Mouse (Mus musculus): ENCODE measurements at regions not wholly inside any gene's neighbourhood (a gene's known extent, or its start where the extent isn't known, plus 50 kb on each side); places are given as distances from the start of the nearest gene placed in this dataset.

- Histone ChIP-seq H3K4me2 (replicated peaks; ENCODE audit: low read depth, low read length) (no peak overlapping the region), H3K36me3 (ENCODE audit: insufficient read depth, low read length) (no peaks in the 10 kb centered on the region), H3K4me1 (ENCODE audit: insufficient read depth, low read length) (no peaks in the 10 kb centered on the region), H3K4me3 (ENCODE audit: low read length) (no peak overlapping the region), H3K27me3 (ENCODE audit: insufficient read depth, low read length) (no peaks in the 10 kb centered on the region), H3K9me3 (ENCODE audit: low read length) (no peaks in the 10 kb centered on the region), H3K9ac (replicated peaks; ENCODE audit: low read length) (no peak overlapping the region), H3K27ac (ENCODE audit: low read length) (no peak overlapping the region)
- no peak for ATAC-seq (ENCODE audit: low FRiP score, low TSS enrichment)
Observed at GRCm38 (mm10) chr12:5777556-5777955, 402.1 kb upstream of the Klhl29 start.

GRCm38 (mm10) chr12:5771399-5771978 lies 396.0 kb upstream of the Klhl29 start:
- no peak for ATAC-seq (ENCODE audit: low FRiP score, low TSS enrichment)
- no peak overlapping the region for H3K4me3 ChIP-seq (ENCODE audit: low read length)
- no peak overlapping the region for H3K9ac ChIP-seq (replicated peaks; ENCODE audit: low read length)
- H3K36me3 ChIP-seq (ENCODE audit: insufficient read depth, low read length), result no peaks in the 10 kb centered on the region
- H3K9me3 ChIP-seq (ENCODE audit: low read length), result no peaks in the 10 kb centered on the region
- H3K27ac ChIP-seq (ENCODE audit: low read length), result no peak overlapping the region
- H3K27me3 ChIP-seq (ENCODE audit: insufficient read depth, low read length), result no peaks in the 10 kb centered on the region
- H3K4me1 ChIP-seq (ENCODE audit: insufficient read depth, low read length), result no peaks in the 10 kb centered on the region
- 73% methylated on average over 5 of the region's 5 CpGs for WGBS
- no peak overlapping the region for H3K4me2 ChIP-seq (replicated peaks; ENCODE audit: low read depth, low read length)

- Histone ChIP-seq H3K27ac (ENCODE audit: low read length) (no peak overlapping the region), H3K4me3 (ENCODE audit: low read length) (no peak overlapping the region), H3K9me3 (ENCODE audit: low read length) (no peaks in the 10 kb centered on the region), H3K27me3 (ENCODE audit: insufficient read depth, low read length) (no peaks in the 10 kb centered on the region), H3K4me1 (ENCODE audit: insufficient read depth, low read length) (no peaks in the 10 kb centered on the region), H3K36me3 (ENCODE audit: insufficient read depth, low read length) (no peaks in the 10 kb centered on the region), H3K4me2 (replicated peaks; ENCODE audit: low read depth, low read length) (no peak overlapping the region), H3K9ac (replicated peaks; ENCODE audit: low read length) (no peak overlapping the region)
- 77% methylated on average over 2 of the region's 2 CpGs for WGBS
- no peak for ATAC-seq (ENCODE audit: low FRiP score, low TSS enrichment)
Observed at GRCm38 (mm10) chr12:5770531-5770930, 395.0 kb upstream of the Klhl29 start.

GRCm38 (mm10) chr12:5764445-5765170 lies 389.1 kb upstream of the Klhl29 start:
- Histone ChIP-seq H3K27me3 (ENCODE audit: insufficient read depth, low read length) (no peaks in the 10 kb centered on the region), H3K4me1 (ENCODE audit: insufficient read depth, low read length) (no peaks in the 10 kb centered on the region), H3K9me3 (ENCODE audit: low read length) (no peaks in the 10 kb centered on the region), H3K4me3 (ENCODE audit: low read length) (no peak overlapping the region), H3K27ac (ENCODE audit: low read length) (no peak overlapping the region), H3K36me3 (ENCODE audit: insufficient read depth, low read length) (no peaks in the 10 kb centered on the region), H3K4me2 (replicated peaks; ENCODE audit: low read depth, low read length) (no peak overlapping the region), H3K9ac (replicated peaks; ENCODE audit: low read length) (no peak overlapping the region)
- no peak for ATAC-seq (ENCODE audit: low FRiP score, low TSS enrichment)
- 47% methylated on average over 6 of the region's 6 CpGs for WGBS

- ATAC-seq (ENCODE audit: low FRiP score, low TSS enrichment), result no peak
- Histone ChIP-seq H3K4me1 (ENCODE audit: insufficient read depth, low read length) (no peaks in the 10 kb centered on the region), H3K4me3 (ENCODE audit: low read length) (no peak overlapping the region), H3K27me3 (ENCODE audit: insufficient read depth, low read length) (no peaks in the 10 kb centered on the region), H3K36me3 (ENCODE audit: insufficient read depth, low read length) (no peaks in the 10 kb centered on the region), H3K9ac (replicated peaks; ENCODE audit: low read length) (no peak overlapping the region), H3K4me2 (replicated peaks; ENCODE audit: low read depth, low read length) (no peak overlapping the region), H3K9me3 (ENCODE audit: low read length) (no peaks in the 10 kb centered on the region), H3K27ac (ENCODE audit: low read length) (no peak overlapping the region)
- WGBS, result 81% methylated on average over 1 of the region's 1 CpGs
Observed at GRCm38 (mm10) chr12:5764026-5764425, 388.5 kb upstream of the Klhl29 start.

- Histone ChIP-seq H3K27me3 (ENCODE audit: insufficient read depth, low read length) (no peaks in the 10 kb centered on the region), H3K4me1 (ENCODE audit: insufficient read depth, low read length) (no peaks in the 10 kb centered on the region), H3K27ac (ENCODE audit: low read length) (no peak overlapping the region), H3K9ac (replicated peaks; ENCODE audit: low read length) (no peak overlapping the region), H3K36me3 (ENCODE audit: insufficient read depth, low read length) (no peaks in the 10 kb centered on the region), H3K9me3 (ENCODE audit: low read length) (no peaks in the 10 kb centered on the region), H3K4me3 (ENCODE audit: low read length) (no peak overlapping the region), H3K4me2 (replicated peaks; ENCODE audit: low read depth, low read length) (no peak overlapping the region)
- 72% methylated on average over 6 of the region's 6 CpGs for WGBS
- no peak for ATAC-seq (ENCODE audit: low FRiP score, low TSS enrichment)
Observed at GRCm38 (mm10) chr12:5762306-5762927, 386.9 kb upstream of the Klhl29 start.

GRCm38 (mm10) chr12:5759485-5759884 lies 384.0 kb upstream of the Klhl29 start:
- no peaks in the 10 kb centered on the region for H3K27me3 ChIP-seq (ENCODE audit: insufficient read depth, low read length)
- H3K36me3 ChIP-seq (ENCODE audit: insufficient read depth, low read length), result no peaks in the 10 kb centered on the region
- H3K9me3 ChIP-seq (ENCODE audit: low read length), result no peaks in the 10 kb centered on the region
- no peak for ATAC-seq (ENCODE audit: low FRiP score, low TSS enrichment)
- 75% methylated on average over 3 of the region's 3 CpGs for WGBS
- H3K4me1 ChIP-seq (ENCODE audit: insufficient read depth, low read length), result no peaks in the 10 kb centered on the region
- no peak overlapping the region for H3K4me3 ChIP-seq (ENCODE audit: low read length)
- no peak overlapping the region for H3K4me2 ChIP-seq (replicated peaks; ENCODE audit: low read depth, low read length)
- H3K9ac ChIP-seq (replicated peaks; ENCODE audit: low read length), result no peak overlapping the region
- no peak overlapping the region for H3K27ac ChIP-seq (ENCODE audit: low read length)

DNA sequence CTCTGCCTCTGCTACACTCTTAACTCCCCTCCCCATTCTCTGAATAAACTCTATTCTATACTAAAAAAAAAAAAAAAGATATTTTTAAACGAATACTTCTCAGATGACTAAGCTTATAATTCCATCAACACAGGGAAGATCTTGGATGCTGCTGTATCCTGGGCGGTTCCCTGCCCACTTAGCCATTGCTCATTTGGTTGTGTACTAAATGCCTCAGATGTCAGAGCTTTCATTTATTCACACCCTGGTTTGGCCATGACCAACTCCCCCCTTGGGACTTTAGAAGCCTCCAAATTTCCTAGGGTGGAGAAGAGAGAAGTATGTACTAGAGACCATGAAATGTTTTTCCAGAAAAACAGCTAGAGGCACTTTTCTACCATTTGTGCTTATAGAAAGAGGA lies 382.3 kb upstream of the Klhl29 start:
- no peak overlapping the region for H3K4me2 ChIP-seq (replicated peaks; ENCODE audit: low read depth, low read length)
- no peaks in the 10 kb centered on the region for H3K4me1 ChIP-seq (ENCODE audit: insufficient read depth, low read length)
- H3K27ac ChIP-seq (ENCODE audit: low read length), result no peak overlapping the region
- H3K36me3 ChIP-seq (ENCODE audit: insufficient read depth, low read length), result no peaks in the 10 kb centered on the region
- no peaks in the 10 kb centered on the region for H3K27me3 ChIP-seq (ENCODE audit: insufficient read depth, low read length)
- ATAC-seq (ENCODE audit: low FRiP score, low TSS enrichment), result no peak
- no peak overlapping the region for H3K4me3 ChIP-seq (ENCODE audit: low read length)
- no peak overlapping the region for H3K9ac ChIP-seq (replicated peaks; ENCODE audit: low read length)
- no peaks in the 10 kb centered on the region for H3K9me3 ChIP-seq (ENCODE audit: low read length)
- WGBS, result 74% methylated on average over 2 of the region's 2 CpGs

DNA sequence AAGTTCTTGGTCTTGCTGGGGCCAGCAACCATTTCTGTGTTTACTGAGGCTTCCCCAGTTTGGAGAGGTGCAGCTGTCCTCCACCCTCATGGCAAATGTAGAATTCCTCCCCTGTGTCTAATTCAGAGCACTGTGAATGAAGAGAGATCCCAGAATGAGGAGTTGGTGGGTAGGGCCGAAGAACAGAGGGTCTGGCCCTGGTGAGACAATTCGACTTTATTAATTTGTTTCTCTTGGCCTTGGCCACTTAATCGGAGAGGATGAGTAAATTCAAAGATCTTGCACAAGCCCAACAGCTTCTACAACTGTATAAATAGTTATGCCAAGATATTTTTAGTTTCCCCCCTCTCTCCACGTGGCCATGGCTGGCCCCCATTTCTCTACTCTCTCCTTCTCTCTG lies 381.9 kb upstream of the Klhl29 start:
- Histone ChIP-seq H3K27me3 (ENCODE audit: insufficient read depth, low read length) (no peaks in the 10 kb centered on the region), H3K9ac (replicated peaks; ENCODE audit: low read length) (no peak overlapping the region), H3K4me2 (replicated peaks; ENCODE audit: low read depth, low read length) (no peak overlapping the region), H3K9me3 (ENCODE audit: low read length) (no peaks in the 10 kb centered on the region), H3K36me3 (ENCODE audit: insufficient read depth, low read length) (no peaks in the 10 kb centered on the region), H3K4me1 (ENCODE audit: insufficient read depth, low read length) (no peaks in the 10 kb centered on the region), H3K4me3 (ENCODE audit: low read length) (no peak overlapping the region), H3K27ac (ENCODE audit: low read length) (no peak overlapping the region)
- no peak for ATAC-seq (ENCODE audit: low FRiP score, low TSS enrichment)
- 88% methylated on average over 4 of the region's 4 CpGs for WGBS

DNA sequence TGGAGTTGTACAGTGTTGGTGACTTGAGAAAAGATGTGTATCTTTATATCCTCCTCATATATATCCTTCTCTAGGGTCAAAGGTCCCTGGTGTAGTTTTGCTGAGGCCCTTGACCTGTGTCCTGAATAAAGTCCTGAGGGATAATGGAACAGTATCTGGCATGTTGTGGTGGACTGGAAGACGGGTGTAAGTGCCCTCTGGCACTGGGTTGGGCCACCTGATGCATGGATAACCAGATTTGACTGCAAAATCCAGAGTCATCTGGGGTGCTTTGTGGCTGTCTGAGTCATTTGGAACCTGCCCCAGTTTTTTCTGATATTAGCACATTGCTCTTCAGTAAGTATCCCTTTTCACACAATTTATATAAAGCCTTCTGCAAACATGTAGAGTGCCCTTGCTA lies 378.3 kb upstream of the Klhl29 start:
- no peaks in the 10 kb centered on the region for H3K9me3 ChIP-seq (ENCODE audit: low read length)
- H3K4me2 ChIP-seq (replicated peaks; ENCODE audit: low read depth, low read length), result no peak overlapping the region
- no peak overlapping the region for H3K4me3 ChIP-seq (ENCODE audit: low read length)
- H3K9ac ChIP-seq (replicated peaks; ENCODE audit: low read length), result no peak overlapping the region
- H3K36me3 ChIP-seq (ENCODE audit: insufficient read depth, low read length), result no peaks in the 10 kb centered on the region
- ATAC-seq (ENCODE audit: low FRiP score, low TSS enrichment), result no peak
- WGBS, result 55% methylated on average over 1 of the region's 1 CpGs
- H3K27ac ChIP-seq (ENCODE audit: low read length), result no peak overlapping the region
- H3K27me3 ChIP-seq (ENCODE audit: insufficient read depth, low read length), result no peaks in the 10 kb centered on the region
- H3K4me1 ChIP-seq (ENCODE audit: insufficient read depth, low read length), result no peaks in the 10 kb centered on the region

All from kidney, embryonic 16.5 days (tissue).